Mouse (Mus musculus) mesoderm, embryonic 11.5 days (tissue): ENCODE measurements around the gene Sipa1l2.

ENCODE experiments used
- DNase-seq: peaks from one replicate; pipeline ENCODE4 v3.0.0-alpha.2; 2012; ENCODE audit warnings: low read depth, low spot score

The Sipa1l2 gene

DNA sequence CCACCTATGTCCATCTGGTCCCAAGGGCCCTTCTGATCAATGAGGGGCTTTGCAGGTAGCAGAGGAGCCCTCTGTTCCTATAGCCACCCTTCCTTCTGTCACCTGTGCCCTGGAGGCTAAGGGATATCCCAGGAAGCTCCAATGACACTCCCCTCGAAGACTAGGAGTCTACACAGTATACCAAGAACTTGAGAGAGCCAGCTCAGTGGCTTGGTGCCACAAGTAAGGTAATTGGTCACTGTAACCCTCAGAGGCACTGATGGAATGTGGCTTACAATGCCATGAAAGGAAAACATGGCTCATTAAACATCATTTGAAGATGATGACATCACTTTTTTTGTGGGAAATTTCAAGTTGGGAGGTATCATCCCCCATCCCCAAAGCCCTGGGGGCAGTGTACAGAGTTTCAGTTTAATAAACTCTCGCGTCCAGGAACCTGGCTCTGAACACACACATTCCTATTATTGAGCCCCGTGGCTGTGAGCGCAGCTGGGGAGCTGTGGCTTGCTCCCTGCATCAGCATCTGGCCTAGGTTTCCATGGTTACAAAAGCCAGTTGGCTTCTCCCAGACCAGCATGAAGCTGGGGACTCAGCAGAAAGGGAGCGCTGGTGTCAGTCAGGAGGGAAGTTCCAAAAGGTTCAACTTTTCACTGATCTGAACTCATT, 104.3 kb downstream of the Sipa1l2 start:
- DNase-seq = peak; percentile 61

DNA sequence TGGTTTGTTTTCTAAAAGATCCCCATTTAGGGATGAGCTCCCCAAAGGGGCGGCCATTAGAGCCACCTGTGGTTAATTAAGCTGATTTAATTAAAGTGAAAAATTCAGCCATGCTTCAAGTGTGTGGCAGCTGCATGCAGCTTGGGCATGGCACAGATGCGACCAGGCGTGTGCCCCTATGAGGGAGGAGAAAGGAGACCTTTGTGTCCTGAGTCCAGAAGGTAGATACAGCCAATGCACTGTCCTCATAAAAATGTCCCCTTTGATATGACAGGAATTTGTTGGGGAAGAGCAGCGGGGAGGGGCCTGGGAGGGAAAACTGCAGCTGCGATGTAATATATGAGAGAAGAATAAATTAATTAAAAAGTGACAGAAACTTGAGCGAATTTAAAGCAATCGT, 106.7 kb downstream of the Sipa1l2 start:
- DNase-seq = no peak

DNA sequence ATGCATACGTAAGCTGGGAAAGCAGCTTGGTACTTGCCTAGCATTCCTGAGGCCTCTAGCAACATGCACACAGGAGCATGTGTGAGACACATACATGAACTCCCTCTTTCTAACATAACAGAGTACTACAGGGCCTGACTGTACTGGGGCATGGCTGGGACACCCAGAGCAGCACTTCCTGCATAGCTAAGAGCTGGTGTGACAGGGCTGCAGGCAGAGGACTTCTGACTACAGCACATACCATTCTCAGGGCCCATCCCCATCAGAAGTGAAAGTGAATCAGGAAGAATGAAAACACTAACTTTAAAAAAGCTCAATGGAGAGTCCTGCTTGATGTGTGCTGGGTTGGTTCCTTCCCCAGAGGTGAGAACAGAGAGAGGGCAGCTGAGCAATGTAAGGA, 108.1 kb downstream of the Sipa1l2 start:
- DNase-seq = no peak

DNA sequence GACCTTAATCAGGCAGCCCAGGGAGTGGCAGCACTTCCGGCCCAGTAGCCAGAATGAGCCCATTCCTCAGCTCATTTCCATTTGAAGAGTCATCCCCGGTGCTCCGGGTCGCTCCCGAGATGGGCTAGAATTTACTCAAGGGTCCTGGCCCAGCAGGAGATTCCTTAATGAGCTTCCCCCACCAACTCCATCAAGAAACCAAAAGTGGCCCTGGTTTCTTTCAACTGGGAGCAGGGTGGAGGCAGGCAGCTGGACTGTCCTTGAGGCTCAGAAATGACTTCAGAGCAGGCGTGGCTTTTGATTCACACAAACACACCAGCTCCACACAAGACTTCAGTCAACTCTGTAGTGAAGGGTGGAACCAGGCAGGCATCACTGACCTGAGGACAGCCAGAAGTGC, 109.0 kb downstream of the Sipa1l2 start:
- DNase-seq = no peak

DNA sequence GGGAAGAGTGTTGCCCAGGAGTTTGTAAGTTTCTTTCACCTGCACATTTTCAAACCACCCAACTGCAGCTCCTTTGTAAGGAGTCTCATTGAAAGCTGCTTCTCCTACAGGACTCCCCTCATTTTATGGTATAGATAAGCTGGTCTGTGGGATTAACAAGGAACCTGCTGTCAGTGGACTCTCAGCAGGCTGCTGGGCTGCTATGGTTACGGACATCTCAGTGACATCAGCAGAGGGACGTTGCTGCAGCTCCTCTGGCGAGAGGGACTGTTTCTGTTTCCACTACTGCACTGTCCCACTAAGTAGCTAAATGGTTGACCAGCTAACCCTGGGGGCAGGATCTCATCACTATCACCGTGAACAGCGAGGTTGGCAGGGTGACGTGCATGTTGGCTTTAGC, 120.6 kb downstream of the Sipa1l2 start:
- DNase-seq = peak; percentile 18

DNA sequence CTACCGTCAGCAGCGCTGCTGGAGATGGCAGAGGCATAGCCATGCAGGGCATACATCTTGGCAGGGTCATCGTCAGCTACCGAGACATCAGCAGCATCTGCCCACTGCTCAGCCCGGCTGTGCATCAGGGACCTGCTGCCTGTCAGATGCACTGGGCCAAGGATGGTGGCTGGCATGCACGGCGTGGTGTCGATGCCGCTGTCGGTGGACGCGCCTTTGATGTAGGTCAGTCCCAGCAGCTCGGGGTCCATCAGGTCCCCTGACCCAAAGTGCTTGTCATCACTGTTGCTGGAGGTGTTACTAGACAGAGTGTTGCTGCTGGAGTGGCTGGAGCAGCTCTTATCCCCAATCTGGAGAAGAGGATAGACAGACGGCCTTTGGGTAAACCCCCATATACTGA, 122.1 kb downstream of the Sipa1l2 start:
- DNase-seq = no peak

DNA sequence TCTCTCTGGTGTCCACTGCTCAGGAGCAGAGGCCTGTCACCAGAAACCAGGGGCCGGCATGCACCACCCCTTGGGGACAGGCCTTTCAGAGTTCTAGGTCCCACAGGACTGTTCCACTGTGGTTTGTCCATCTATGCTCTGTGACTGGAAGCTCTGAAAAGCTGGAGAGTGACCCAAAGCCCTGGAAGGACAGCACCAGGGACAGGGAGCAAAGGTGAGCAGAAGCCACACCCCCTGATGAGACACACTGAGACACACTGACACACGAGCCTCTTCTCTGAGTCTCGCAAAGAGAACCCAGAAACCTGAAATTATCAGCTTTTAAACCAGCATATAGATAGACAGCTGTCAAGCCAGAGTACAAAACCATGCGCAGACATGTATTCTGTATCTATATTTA, 123.4 kb downstream of the Sipa1l2 start:
- no peak for DNase-seq

DNA sequence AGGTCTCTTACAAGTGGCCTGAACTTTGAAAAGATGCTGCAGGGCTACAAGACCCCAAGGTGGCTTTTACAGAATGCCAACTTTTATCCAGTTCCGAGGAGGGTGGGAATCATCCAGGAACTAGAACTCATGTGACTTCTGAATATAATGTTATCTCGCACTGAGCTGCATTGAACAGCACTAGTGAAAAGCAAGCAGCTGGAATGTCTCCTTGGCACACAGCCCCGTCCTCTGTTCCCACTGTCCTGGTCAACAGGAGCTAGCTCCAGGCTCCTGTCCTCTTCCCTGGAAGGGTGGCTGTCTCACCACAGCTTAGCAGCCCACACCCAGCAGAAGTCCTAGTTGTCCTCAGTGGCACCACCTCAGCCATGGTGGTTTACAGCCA, 124.4 kb downstream of the Sipa1l2 start:
- DNase-seq = no peak

DNA sequence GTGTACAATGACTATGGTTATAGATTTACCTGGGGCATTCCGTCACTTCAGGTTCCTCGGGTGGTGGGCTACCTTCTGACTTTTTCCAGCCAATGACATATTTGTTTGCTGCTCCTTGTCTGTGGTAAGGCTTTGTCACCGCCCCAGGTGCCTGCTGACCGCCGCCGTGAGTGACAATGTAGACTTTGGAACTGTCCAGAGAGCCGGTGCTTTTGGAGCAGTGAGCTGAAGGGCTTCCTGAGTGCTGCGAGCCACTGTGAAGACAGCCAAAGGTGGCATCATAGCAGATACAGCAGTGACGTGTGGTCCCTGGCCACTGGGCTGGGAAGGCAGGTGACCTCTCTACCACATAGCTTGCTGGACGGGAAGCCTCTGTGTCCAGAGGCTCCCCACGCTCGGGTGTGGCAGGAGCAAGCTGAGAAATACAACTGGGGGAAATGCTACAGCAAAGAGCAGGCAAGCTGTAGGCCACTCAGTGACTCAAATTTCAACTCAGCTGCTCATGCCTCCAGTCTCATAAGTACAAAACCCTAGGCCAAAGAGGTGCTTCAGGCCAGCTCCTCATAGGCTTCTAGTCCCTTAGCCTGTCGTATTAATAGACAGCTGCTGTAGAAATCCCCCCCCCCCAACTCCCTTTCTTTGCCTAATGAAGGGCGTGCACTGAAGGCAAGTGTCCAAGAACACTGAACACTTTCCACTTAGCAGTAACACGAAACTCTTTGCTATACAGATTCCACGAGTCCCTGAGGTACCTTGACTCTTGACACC, 125.0 kb downstream of the Sipa1l2 start:
- DNase-seq = no peak

DNA sequence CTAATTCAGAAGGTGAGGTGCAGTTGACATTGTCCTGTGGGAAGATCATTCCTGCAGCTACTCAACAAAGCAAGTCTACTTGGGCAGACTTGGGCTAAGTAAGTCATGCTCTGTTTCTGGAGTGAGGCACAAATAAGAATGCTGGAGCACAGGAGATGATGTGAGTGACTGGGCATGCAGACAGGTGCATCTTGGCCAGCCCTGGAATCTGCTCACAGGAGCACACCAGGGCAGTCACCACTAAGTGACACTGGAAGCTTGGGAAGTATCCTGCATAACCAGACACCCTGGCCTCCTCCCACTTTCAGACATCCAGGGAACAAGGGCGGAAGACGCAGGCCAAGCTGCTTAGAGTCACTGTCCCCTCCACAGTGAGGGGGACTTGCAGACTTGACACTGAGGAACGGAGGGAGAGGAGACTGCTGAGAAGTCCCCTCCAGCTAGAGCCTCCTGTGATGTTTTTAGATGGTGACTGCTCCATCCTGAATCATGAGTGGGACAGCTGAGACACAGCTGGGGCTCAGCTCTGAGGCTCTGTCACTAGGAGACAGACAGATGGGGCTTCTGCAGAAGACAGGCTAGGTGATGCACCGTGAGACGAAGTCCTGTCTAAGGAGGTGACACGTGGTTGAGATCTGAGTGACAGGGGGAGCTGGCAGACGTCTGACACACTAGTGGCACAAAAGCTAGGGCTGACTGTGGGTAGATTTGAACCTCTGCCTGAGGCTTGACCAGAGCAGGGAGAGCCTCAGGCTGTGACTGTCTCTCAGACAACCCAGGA, 134.1 kb downstream of the Sipa1l2 start:
- no peak for DNase-seq

DNA sequence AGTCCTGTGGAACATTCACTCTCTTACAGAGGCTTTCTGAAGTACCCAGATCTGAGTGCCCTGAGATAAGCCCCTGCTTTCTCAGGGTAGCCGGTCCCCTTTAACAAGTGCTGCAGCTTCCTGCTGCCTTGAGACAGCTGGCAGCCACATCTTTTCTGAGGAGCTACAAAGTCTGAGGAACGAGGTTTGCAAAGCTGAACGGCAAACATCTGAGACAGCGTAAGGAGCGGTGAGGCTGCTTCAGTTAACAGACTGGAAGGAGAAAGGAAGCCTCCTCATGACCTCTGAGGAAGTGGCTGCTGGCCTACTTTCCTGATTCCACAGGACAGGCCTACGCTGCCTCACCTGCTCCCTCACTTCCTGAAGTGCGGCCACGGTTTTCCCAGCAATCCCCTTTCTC, 135.5 kb downstream of the Sipa1l2 start:
- no peak for DNase-seq

DNA sequence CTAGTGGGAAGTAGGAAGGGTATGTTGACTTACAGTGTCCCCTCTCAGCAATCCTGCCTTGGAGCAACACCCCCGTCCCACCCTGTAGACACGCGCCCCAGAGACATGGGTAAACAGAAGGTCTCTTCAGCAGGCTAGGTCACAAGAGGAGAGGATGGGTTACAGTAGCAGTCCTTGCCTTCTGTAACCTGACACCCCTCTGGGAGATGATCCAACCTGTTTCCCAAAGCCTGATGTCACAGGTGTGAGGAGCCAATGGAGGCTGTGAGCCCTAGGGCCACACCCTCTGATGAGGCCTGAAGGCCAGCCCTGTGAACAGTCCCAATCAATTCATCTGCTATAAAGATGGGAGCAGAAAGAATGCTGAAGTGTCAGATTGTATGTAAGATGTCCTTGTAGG, 138.3 kb downstream of the Sipa1l2 start:
- DNase-seq = peak; percentile 34

DNA sequence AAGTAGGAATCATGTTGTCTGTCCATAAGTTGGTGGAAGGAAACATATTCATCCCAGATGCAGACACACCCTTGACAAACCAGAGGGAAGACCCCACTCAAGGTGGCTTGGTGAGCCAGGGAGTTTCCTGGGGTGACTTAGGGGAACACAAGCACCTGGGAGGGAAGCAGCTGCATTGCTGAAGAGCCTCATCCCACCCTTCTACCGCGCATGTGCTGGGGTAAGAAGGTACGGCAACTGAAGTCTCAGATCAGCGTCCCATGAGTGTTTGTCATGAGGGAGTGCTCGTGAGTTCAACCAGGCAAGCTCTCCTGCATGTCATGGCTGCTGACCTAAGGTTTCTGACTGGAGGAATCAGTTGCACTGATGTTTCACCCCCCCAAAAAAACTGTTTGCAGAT, 138.8 kb downstream of the Sipa1l2 start:
- DNase-seq = no peak

DNA sequence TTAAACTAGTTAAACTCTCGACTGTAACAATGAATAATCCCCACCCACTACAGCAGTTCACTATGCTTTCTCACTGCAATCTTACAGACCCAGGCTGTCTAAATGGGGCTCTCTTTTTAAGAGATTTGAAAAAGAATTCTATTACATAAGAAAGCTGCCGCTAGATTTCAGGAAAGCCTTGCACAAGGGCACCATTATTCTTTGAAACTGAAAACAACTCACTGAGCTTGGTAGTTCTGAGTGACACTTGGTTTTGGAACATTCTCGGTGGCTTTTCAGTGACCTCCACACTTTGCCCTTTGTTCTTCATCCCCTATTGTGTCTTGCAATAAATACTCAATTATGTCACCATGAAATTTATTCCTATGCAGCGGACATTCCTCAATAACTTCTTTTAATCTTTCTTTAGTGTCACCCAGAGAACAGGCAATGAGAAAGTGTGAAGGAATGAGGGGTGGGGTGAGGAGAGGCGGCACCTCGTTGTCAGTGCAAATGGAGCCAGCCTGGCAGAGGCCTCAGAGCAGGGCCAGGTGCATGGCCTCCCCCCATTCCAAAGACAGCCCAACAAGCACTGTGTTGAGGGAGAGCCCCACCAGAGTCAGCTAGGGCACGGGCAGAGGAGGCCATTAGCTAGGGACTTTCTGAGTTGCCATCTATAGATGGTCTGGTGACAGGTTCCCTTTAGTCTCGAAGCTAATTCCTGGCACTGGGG, 140.5 kb downstream of the Sipa1l2 start:
- DNase-seq = peak; percentile 55

DNA sequence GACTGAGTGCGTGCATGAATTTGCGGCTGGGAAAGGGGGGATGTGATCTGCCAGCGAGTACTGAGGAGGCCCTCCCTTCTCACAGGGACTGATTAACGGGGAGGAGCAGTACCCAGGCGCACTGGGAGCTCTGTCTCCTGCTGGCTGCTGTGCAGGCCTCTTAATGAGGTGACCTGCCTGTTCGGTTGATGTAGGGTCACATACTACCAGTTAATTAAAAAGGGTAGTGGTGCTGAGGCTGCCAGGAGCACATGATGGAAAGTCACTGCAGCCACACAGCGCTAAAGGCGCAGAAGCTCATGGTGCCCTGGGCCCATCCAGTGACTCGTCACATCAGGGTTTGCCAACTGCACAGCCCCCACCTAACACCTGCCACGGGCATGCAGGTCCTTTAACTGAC, 145.7 kb downstream of the Sipa1l2 start:
- DNase-seq = peak; percentile 16

DNA sequence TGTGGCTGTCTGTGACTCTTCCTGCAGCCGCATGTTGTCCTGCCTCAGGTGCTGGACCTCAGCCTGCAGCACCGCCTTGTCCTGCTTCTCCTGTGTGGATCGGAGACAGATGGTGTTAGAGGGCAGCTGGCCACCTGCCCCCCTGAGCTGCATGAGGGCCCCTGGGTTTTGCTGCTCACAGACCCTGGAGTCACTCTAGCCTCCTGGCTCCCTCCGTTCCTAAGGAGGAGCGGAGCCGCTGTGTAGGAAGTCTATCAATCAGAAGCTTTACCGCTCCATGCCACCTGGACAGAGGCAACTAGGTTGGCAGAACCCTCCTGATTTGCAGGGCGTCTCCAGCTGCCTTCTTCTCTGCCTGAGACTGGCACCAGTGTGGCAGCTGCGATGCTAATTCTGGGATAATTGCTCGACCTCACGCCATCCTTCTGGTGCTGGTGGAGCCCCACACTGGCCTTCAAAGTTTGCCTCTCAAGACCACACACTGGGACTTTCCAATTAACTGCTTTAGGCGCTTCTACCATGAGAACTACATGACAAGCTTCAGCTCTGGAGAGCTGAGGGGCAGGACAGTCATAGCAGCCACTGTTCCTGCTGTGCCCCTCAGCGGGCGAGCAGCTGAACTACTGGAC, 150.3 kb downstream of the Sipa1l2 start:
- no peak for DNase-seq

DNA sequence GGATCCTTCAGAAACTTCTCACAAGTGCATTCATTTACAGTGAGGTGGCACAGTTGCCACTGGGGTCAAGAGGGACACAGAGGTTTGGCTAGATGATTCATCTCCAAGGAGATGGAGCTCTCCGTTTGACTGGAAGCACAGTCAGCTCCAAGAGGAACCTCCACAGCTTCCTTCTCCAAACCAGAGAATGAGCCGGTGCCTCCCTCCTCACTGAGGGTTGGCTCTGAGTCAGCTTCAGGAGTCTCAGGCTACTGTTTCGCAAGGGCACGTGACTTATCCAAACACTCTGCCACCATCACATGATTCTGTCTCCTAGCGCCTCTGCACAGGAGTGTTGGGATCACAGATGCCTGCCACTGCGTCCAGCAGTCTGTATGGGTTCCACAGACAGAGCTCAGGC, 153.5 kb downstream of the Sipa1l2 start:
- no peak for DNase-seq

DNA sequence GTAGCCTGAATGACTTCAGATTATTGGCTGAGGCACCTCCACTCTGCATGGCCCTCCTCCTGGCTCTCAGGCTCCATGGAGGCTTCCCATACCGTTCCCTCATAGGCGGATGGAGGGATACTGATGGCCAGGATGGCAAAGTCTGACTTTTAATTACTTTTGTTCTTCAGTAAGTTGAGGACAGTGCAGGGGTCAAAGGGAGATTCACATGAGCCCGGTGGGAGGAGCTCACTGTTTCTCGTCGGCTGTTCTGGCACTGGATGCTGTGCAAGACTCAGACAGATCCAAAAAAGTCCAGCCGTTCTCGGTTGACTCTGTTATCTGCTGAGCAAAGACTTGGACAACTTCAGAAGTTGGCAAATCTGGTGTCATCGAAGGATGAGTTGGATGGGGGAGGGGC, 155.0 kb downstream of the Sipa1l2 start:
- DNase-seq = no peak

DNA sequence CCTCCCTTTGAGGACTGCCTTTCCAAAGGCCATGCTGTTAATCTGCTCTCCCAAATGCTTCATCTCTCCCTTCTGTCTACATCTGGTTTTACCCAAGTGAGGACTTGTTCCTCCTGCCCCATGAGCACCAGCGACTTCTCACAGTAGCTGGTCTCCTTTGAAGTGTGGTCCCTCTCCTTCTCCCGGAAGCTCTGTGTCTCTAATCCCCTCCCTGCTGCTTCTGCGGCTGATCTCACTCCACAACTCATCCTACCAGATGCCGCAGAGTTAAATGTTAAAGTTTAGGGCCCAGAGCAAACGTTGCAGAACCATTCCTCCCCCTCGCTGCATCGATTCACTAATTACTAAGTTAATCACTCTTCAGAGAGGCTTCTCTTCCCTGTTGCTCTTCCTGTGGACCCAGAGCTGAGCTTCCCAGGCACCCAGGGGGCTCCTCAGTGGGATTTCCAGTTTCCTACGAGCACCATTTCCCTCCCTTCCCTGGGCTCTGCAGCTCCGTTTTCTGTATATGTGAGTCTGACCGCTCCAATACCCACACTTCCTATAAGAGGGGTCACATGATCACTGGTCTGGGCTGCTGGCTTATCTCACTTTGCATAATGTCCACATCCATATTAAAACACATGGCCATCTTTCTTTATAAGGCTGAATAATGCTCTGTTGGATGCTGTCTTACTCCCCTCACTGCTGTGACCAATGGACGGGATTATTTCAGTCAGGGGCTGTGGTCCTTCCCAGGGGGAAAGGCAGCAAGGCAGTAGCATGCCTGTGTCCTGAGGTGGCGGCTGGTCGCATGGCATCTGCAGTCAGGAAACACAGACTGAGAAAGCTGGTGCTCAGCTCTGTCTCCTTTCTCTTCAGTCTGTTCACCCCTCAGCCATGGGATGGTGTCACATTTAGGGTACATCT, 156.4 kb downstream of the Sipa1l2 start:
- DNase-seq = no peak

DNA sequence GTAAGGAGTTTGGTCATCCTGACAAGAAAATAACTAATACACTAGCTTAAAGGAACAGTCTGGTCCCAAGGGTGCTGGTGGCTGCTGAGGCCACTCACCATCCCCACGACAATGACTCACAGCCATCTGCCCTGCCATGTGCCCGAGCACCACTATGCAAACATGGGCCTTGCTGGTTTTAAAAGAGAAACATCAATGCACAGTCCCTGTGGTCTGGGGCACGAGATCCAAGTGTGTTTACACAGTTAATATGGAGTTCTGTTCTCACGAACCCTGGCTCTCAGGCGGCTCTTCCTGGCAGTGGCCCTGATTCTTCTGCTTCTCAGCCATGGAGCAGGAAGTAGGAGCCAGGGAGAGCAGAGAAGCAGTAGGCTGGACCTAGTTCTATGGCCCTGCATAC, 159.0 kb downstream of the Sipa1l2 start:
- no peak for DNase-seq

DNA sequence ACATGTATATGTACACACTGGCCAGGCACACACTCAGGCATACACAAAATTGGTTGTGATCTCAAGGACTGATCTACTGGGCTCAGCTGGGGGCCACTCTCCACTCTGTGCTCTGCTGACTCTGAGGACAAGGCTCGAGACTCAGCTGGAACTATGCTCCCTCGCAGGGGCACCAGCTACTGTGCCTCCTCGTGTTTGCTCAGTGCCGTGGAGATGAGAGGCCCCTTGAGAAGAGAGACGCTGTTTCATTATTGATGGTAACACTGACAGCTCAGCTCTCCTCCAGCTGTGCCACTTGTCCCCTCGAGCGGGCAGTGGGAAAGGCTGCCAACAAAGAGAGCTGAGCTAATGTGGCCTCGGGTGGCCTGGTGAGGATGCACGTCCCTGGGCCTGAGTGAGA, 161.9 kb downstream of the Sipa1l2 start:
- DNase-seq = no peak
